Mouse (Mus musculus) olfactory bulb, adult 2 months (tissue): ENCODE data around the gene Mapre1.

ENCODE experiments used
- CTCF ChIP-seq: fragments of 200-500 bp; IDR thresholded peaks from 2 replicates; pipeline ENCODE4 v1.5.1; 2012; ENCODE audit warnings: low read depth, mild to moderate bottlenecking, low read length, moderate library complexity; ENCODE audit not compliant: insufficient read depth
- POLR2A ChIP-seq: fragments of 200-500 bp; IDR thresholded peaks from 2 replicates; pipeline ENCODE4 v1.6.1; 2012; ENCODE audit warnings: mild to moderate bottlenecking, low read depth, low read length, moderate library complexity; ENCODE audit not compliant: insufficient read depth

DNA sequence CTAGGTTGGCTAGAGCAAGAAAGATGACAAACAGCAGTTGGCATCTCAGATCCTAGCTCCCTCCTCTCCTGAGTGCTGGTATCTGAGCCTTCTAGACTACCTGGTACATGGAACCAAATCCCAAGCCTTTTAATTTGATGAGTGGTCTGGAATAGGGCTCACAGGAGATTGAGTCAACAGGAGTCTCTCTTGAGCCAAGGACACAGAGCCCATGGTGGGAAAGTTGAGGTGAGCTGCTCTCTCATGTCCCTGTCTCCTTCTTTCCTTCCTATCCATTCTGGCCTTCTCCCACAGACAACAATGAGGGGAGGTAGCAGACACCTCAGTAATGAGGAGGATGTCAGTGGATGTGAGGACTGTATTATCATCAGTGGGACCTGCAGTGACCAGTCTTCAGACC is 44.7 kb upstream of the Mapre1 start, which contains the start of gene Dnmt3c:
- TF ChIP-seq CTCF (no peak), POLR2A (no peak)
